Mouse (Mus musculus): ENCODE data around the gene Nhs.

DNA sequence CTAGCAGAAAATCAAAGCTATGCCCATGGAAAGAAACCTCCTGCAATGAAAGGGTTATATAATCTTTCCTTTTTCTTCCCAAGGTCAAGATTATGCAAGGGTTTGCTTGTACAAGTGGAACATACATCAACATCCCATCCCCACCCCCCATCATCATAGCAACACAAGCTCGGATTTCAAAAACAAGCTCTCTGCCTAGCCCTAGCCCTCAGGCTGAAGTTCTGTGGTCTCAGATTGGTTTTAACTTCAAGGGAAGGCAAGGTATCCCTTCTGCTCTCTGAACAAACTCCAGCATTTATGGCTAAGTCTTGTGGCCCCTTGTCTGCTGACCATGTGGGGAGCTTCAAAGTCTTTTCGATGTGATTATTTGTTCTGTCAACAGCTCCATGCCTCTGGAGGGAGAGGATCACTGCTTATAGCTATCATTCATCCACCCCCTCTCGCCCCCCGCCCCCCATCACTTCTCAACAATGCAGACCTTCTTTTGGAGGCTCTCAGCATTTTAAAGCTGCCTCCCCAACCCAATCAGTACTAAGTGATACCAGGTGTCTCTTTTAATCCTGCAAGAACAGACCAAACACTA lies 216.3 kb downstream of the Nhs start:
- TF ChIP-seq CTCF (IDR thresholded peaks at IDR 0.05; ENCODE audit: low read depth, low read length) (no peak), POLR2A (IDR thresholded peaks at IDR 0.05; ENCODE audit: extremely low read depth, insufficient read depth, low read length) (no peak)
